Mouse (Mus musculus): ENCODE measurements around the gene 1700109H08Rik. TPM values are rescaled to one million over a fixed set of nuclear protein-coding genes. Genes with fewer than 3 reads are reported as not detected.
"Not testable (repeated sequence)": the region's sequence is repeated elsewhere in the genome, so short reads cannot be mapped to it uniquely, and the experiment has no call there.

1700109H08Rik gene
- polyA plus RNA-seq, 1 experiment from 2014 or later = 4.1 TPM

DNA sequence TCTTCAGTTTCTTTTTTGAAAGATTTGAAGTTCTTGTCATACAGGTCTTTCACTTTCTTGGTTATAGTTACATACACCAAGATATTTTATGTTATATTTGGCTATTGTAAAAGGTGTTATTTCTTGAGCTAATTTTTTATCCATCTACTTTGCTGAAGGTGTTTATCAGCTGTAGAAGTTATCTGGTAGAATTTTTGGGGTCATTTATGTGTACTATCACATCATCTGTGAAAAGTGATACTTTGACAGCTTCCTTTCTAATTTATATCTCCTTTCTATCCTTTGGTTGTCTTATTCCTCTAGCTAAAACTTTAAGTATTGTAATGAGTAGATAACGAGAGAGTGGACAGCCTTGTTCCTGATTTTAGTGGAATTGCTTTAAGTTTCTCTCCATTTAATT is 19.9 kb upstream of the 1700109H08Rik start:
- Histone ChIP-seq H3K9me3 (replicated peaks) (no peaks in the 10 kb centered on the region), H3K36me3 (peaks cover 41% of the 10 kb centered on the region), H3K27me3 (ENCODE audit: low read depth, poor library complexity, severe bottlenecking) (no peaks in the 10 kb centered on the region), H3K4me1 (no peaks in the 10 kb centered on the region), H3K27ac (no peak overlapping the region), H3K4me3 (no peak overlapping the region)
- 94% methylated on average over 1 of the region's 1 CpGs for WGBS
- DNase-seq (ENCODE audit: low spot score) = no peak

DNA sequence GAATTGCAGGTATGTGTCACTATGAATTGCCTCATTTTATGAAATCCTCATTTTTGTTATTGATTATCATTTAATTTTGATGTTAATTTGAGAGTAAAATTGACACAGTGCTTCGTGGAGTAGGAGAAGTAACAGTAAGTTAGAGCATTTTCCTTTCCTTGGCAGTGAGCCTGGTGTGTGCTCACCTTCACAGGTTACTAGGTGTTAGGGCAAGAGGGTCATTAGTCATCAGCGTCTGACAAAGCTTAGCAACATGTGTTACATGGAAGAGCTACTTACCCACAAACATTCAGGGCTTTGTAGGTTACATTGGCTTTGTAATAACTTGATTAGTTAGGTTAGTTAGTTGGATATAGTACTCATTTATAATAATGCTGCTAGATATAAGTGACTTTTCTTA is 17.2 kb upstream of the 1700109H08Rik start:
- no peaks in the 10 kb centered on the region for H3K4me1 ChIP-seq
- H3K36me3 ChIP-seq = peaks cover 49% of the 10 kb centered on the region
- WGBS = 91% methylated on average over 2 of the region's 2 CpGs
- no peak overlapping the region for H3K4me3 ChIP-seq
- no peak overlapping the region for H3K27ac ChIP-seq
- no peak for DNase-seq (ENCODE audit: low spot score)
- H3K27me3 ChIP-seq (ENCODE audit: low read depth, poor library complexity, severe bottlenecking) = no peaks in the 10 kb centered on the region
- H3K9me3 ChIP-seq (replicated peaks) = no peaks in the 10 kb centered on the region

DNA sequence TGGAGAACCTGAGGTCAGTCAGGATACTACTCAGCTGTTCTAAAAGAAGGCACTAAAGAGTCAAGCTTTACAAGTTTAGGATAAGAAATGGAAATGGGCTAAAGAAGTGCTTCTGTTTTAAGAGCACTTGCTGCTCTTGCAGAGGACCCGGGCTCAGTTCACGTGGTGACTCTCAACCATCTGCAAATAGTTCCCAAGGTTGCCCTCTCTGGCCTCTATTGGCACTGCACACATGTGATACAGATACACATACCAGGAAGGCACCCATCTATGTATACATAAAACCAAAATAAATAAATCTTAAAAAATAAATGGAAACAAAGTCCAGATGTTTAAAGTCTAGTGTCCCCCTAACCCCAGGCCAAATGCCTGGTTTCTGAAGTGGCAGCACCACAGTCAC is 3.5 kb downstream of the 1700109H08Rik start:
- no peak for DNase-seq (ENCODE audit: low spot score)
- Histone ChIP-seq H3K4me1 (no peaks in the 10 kb centered on the region), H3K9me3 (replicated peaks) (no peaks in the 10 kb centered on the region), H3K4me3 (no peak overlapping the region), H3K36me3 (peaks cover 100% of the 10 kb centered on the region), H3K27me3 (ENCODE audit: low read depth, poor library complexity, severe bottlenecking) (no peaks in the 10 kb centered on the region), H3K27ac (no peak overlapping the region)
- WGBS = 91% methylated on average over 2 of the region's 2 CpGs

DNA sequence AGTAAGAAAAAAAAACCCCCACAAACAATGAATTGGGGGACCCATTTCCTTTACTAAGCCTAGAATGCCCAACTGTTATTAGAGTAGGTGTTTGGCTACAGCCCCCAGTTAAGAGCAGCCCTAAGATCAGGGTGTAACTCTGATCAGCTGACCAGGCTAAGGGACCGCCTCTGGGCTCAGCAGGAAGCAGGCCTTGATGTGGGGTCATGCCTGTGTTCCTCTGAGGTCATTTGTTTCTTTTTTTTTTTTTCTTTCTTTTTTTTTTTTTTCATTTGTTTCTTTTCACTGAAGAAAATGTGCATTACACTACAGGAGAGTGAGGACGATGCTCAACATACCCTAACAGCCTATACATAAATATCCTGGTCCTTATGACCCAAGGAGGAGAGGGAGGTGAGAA is 6.6 kb downstream of the 1700109H08Rik start:
- H3K4me1 ChIP-seq = no peaks in the 10 kb centered on the region
- H3K9me3 ChIP-seq (replicated peaks) = no peaks in the 10 kb centered on the region
- no peak overlapping the region for H3K27ac ChIP-seq
- H3K36me3 ChIP-seq = peaks cover 100% of the 10 kb centered on the region
- no peaks in the 10 kb centered on the region for H3K27me3 ChIP-seq (ENCODE audit: low read depth, poor library complexity, severe bottlenecking)
- DNase-seq (ENCODE audit: low spot score) = no peak
- 93% methylated on average over 2 of the region's 2 CpGs for WGBS
- H3K4me3 ChIP-seq = no peak overlapping the region

DNA sequence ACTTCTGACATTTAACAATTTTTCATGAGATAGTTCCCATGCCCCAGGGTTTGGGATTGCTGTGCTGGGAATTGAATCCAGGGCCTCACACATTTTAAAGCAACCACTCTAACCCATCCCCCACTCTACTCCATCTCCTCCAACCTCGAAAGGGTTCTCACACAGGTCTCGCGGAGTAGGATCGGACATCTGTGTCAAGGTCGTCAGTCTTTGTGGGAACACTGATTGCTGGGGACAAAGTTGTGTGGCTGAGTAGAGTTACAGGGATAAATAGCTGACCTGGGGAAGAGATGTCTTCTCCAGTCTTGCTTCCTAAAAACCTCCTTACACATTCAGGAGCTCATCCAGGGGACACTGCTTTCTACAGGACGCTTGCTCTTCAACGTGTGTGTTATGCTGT is 7.7 kb downstream of the 1700109H08Rik start:
- Histone ChIP-seq H3K36me3 (peaks cover 100% of the 10 kb centered on the region), H3K27me3 (ENCODE audit: low read depth, poor library complexity, severe bottlenecking) (no peaks in the 10 kb centered on the region), H3K4me3 (no peak overlapping the region), H3K4me1 (no peaks in the 10 kb centered on the region), H3K27ac (no peak overlapping the region), H3K9me3 (replicated peaks) (no peaks in the 10 kb centered on the region)
- WGBS = 94% methylated on average over 7 of the region's 7 CpGs
- no peak for DNase-seq (ENCODE audit: low spot score)

DNA sequence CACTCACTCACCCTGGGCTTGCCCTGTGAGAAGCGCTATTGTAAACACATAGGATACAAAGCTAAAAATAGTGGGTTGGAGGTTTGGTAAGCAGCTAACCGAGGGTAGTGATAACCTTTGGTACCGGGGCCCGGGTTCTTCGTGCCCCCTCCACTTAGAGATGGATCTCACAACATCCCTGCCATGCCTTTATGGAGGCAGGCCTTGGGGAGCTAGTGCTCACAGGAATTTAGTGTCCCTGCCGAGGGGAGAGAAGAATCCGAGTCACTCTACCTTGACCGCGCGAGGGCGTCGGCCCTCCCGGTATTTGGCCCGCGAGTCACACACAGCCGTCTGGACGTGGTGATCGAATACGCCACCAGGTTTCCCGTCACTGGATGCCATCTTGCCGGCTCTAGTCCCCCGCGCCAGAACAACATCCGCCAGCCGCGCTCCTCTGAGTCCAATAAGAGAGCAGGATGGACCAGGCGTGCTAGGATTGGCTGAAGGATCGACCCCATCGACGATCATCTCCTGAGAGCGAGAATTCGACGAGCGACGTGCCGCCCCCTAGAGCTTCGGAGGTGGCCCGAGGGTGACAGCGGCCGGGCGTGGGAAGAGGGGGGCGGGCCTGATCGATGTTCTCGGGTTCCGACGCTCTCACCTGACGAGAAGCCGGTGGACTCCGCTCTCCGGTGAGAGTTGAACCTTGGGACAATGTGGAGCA is 24.5 kb downstream of the 1700109H08Rik start, which contains the start of gene Pex1:
Gene Pex1 (plus strand): TSS at position 374 of the 706 bp plus-strand sequence.
- DNase-seq (ENCODE audit: low spot score) = peak; percentile 95
- Histone ChIP-seq H3K4me3 (peak within 1 kb of the TSS; percentile 84), H3K27me3 (ENCODE audit: low read depth, poor library complexity, severe bottlenecking) (no peaks in the 10 kb centered on the region), H3K9me3 (replicated peaks) (no peaks in the 10 kb centered on the region), H3K27ac (peak within 1 kb of the TSS; percentile 87), H3K36me3 (peaks cover 20% of the 10 kb centered on the region), H3K4me1 (peaks cover 15% of the 10 kb centered on the region)
- under 1% methylated on average over 50 of the region's 50 CpGs for WGBS

DNA sequence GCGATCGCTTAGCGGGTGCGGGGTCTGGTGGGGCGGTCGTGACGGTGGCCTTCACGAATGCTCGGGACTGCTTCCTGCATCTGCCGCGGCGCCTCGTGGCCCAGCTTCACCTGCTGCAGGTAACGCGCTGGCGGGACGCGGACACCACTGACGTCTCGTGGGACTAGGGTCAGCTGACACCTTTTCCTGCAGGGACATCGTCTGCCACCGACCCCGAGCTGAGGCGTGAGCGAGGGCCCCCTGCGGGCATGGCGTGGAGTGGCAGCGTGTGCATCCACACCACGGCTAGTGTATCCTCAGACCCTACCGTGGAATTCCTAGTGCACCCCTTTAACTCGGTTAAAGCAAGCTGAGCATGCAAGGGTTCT is 25.0 kb downstream of the 1700109H08Rik start, which contains the start of gene Rbm48:
Gene Rbm48 (minus strand): TSS at position 187 of the 368 bp plus-strand sequence.
- under 1% methylated on average over 31 of the region's 31 CpGs for WGBS
- peak; percentile 85 for DNase-seq (ENCODE audit: low spot score)
- H3K36me3 ChIP-seq = peaks cover 15% of the 10 kb centered on the region
- no peaks in the 10 kb centered on the region for H3K9me3 ChIP-seq (replicated peaks)
- H3K27me3 ChIP-seq (ENCODE audit: low read depth, poor library complexity, severe bottlenecking) = no peaks in the 10 kb centered on the region
- H3K27ac ChIP-seq = peak within 1 kb of the TSS; percentile 87
- peaks cover 15% of the 10 kb centered on the region for H3K4me1 ChIP-seq
- H3K4me3 ChIP-seq = peak within 1 kb of the TSS; percentile 84

DNA sequence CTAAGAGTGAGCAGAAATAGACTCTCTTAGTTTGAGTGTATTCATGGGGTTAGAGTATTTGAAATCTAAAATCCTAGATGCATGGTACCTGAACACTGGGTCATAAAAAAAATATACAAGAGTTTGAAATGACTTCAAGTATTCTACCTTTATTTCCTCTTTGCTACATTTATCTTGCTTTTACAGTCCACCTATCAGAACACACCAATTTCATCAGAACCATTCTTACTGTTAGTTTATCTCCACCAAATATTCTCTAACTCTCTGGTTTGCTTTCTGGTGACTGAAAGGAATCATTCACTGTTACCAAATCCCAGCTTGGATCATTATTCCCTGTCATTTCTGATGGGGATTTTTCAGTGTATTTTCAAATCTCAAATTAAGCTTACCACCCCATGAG is 25.8 kb downstream of the 1700109H08Rik start:
- H3K36me3 ChIP-seq = peaks cover 7% of the 10 kb centered on the region
- H3K4me1 ChIP-seq = peaks cover 15% of the 10 kb centered on the region
- no peaks in the 10 kb centered on the region for H3K27me3 ChIP-seq (ENCODE audit: low read depth, poor library complexity, severe bottlenecking)
- no peaks in the 10 kb centered on the region for H3K9me3 ChIP-seq (replicated peaks)
- peak overlapping the region; percentile 84 for H3K4me3 ChIP-seq
- H3K27ac ChIP-seq = no peak overlapping the region
- DNase-seq (ENCODE audit: low spot score) = no peak

DNA sequence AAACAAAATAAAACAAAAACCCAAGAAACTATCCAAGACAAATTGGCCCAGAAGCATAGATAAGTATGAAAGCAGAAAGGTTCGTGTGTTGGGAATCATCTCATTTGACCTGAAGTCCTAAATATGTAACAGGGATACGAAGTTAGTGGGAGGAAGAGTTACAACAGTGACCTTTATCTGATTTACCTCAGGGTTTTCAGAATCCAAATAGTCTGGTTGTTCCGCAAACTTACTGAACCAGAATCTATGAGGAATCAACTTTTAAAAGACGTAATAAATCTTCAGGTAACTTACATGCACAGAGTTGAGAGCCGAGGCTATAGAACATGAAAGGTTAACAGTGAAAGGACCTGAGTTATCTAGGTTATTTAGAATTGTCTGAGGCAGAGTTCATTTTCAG is 27.4 kb downstream of the 1700109H08Rik start:
- H3K27me3 ChIP-seq (ENCODE audit: low read depth, poor library complexity, severe bottlenecking) = no peaks in the 10 kb centered on the region
- peaks cover 5% of the 10 kb centered on the region; the same call in 1 of the 2 replicates for H3K36me3 ChIP-seq
- H3K9me3 ChIP-seq (replicated peaks) = no peaks in the 10 kb centered on the region
- H3K4me1 ChIP-seq = peaks cover 15% of the 10 kb centered on the region
- WGBS = 90% methylated on average over 5 of the region's 5 CpGs
- H3K27ac ChIP-seq = no peak overlapping the region
- H3K4me3 ChIP-seq = no peak overlapping the region
- no peak for DNase-seq (ENCODE audit: low spot score)

DNA sequence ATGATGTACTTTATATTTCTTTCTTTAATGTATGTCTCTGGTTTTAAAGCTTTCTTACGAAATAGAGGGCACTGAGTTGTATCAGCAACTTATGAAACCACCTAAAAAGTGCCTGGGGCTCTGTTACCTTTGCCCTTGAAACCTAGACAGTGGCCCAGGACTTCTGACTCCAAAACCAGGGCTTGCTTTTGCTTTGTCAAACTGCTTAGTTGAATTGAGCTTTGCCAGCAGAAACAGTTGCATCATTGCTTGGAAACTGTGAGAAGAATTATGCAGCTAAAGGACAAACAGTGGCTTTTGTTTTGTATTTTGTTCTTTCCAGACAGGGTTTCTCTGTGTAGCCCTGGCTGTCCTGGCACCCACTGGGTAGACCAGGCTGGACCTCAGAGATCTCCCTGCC is 28.9 kb downstream of the 1700109H08Rik start:
- H3K4me1 ChIP-seq = peaks cover 8% of the 10 kb centered on the region
- no peak for DNase-seq (ENCODE audit: low spot score)
- H3K27me3 ChIP-seq (ENCODE audit: low read depth, poor library complexity, severe bottlenecking) = no peaks in the 10 kb centered on the region
- WGBS = 81% methylated on average over 1 of the region's 1 CpGs
- no peak overlapping the region for H3K4me3 ChIP-seq
- H3K27ac ChIP-seq = no peak overlapping the region
- no peaks in the 10 kb centered on the region for H3K9me3 ChIP-seq (replicated peaks)
- H3K36me3 ChIP-seq = peaks cover 7% of the 10 kb centered on the region

DNA sequence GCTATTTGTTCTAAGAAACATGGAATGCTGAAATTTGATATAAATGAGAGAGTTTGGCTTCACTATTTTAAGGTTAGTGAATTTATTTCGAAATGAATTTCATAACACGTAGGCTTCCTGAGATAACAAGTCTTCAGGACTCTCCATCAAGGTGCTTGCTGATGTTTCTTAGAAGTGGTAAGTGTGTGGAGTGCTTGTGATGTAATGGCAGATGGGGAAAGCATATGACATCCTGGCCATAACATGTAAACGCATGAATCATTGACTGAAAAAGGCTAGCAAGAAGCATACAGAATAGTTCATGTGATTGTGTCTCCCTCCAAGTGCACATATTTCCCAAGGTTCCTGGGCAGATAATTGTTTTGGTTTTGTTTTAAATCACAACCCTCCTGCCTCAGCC is 29.4 kb downstream of the 1700109H08Rik start:
- DNase-seq (ENCODE audit: low spot score) = no peak
- no peak overlapping the region for H3K27ac ChIP-seq

DNA sequence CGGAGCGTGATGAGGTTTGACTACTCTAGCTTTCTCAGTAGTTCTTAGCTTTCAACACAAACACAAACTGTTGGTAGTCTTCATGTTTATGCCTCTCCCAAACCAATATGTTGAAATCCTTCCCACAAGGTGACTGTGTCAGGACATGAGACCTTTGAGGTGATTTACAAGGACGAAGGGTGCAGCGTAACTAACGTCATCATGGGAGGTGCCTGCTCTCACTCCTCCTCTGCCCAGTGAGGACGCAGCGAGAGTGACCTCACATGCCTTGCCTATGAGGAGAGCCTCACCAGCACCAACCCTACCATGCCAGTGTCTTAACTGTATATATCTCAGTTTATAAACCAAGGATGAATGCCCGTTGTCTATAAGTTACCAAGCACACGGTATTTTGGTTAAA is 35.7 kb downstream of the 1700109H08Rik start:
- no peaks in the 10 kb centered on the region for H3K27me3 ChIP-seq (ENCODE audit: low read depth, poor library complexity, severe bottlenecking)
- H3K4me1 ChIP-seq = no peaks in the 10 kb centered on the region
- no peak for DNase-seq (ENCODE audit: low spot score)
- peaks cover 43% of the 10 kb centered on the region for H3K36me3 ChIP-seq
- no peak overlapping the region for H3K4me3 ChIP-seq
- no peak overlapping the region for H3K27ac ChIP-seq
- WGBS = 96% methylated on average over 9 of the region's 9 CpGs
- no peaks in the 10 kb centered on the region for H3K9me3 ChIP-seq (replicated peaks)

More for the DNA sequence above, 29.4 kb downstream of the 1700109H08Rik start:
- Histone ChIP-seq H3K36me3 (peaks cover 12% of the 10 kb centered on the region), H3K27me3 (ENCODE audit: low read depth, poor library complexity, severe bottlenecking) (no peaks in the 10 kb centered on the region), H3K4me1 (peaks cover 6% of the 10 kb centered on the region; the same call in 1 of the 2 replicates), H3K4me3 (no peak overlapping the region), H3K9me3 (replicated peaks) (no peaks in the 10 kb centered on the region)
- WGBS = 94% methylated on average over 3 of the region's 3 CpGs

DNA sequence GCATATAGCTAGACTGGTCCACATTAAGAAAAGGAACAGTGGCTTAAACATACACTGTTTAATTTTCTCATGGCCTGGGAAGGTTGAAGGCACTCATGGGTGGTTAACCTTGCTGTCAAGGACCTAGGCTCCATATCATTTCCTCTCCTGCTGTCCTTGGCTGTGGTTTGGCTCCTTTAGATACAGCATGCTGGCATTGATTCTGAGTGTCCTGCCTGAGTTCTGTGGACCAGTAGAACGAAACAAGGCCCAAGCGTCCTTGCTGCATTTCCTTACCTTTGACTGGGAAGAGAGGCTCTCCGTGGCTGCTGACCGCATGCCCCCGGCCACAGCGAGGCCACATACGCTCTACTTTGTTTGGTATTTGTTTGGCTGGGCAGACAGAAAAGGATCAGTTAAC is 37.9 kb downstream of the 1700109H08Rik start:
- H3K4me1 ChIP-seq = no peaks in the 10 kb centered on the region
- H3K27ac ChIP-seq = no peak overlapping the region
- no peaks in the 10 kb centered on the region for H3K9me3 ChIP-seq (replicated peaks)
- 93% methylated on average over 7 of the region's 7 CpGs for WGBS
- peaks cover 53% of the 10 kb centered on the region for H3K36me3 ChIP-seq
- no peak for DNase-seq (ENCODE audit: low spot score)
- H3K27me3 ChIP-seq (ENCODE audit: low read depth, poor library complexity, severe bottlenecking) = no peaks in the 10 kb centered on the region
- no peak overlapping the region for H3K4me3 ChIP-seq

DNA sequence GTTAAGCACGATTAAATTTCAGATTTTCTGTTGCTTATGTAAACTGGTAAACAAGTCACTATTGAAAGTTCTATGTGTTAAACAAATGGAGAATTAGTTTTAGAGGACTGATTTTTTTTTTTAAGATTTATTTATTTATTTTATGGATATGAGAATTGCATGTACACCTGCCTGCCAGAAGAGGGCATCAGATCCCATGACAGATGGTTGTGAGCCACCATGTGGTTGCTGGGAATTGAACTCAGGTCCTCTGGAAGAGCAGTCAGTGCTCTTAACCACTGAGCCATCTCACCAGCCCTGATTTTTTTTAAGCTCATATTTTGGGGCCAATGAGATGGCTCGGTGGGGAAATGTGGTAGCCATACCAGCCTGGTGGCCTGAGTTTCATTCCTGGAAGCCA is 40.5 kb downstream of the 1700109H08Rik start:
- not testable (repeated sequence) for H3K27me3 ChIP-seq (ENCODE audit: low read depth, poor library complexity, severe bottlenecking); DNase-seq (ENCODE audit: low spot score); H3K4me1 ChIP-seq; H3K27ac ChIP-seq; H3K9me3 ChIP-seq (replicated peaks); H3K4me3 ChIP-seq
- H3K36me3 ChIP-seq = peaks cover 50% of the 10 kb centered on the region
- 94% methylated on average over 2 of the region's 2 CpGs for WGBS
